Mouse (Mus musculus) ES-E14 (cell line): ENCODE results near the gene Slc4a4.

ENCODE experiments used
- HCFC1 ChIP-seq: IDR thresholded peaks from 2 replicates; pipeline ENCODE4 v1.6.1; 2012; ENCODE audit warnings: low read length, inconsistent platforms, borderline replicate concordance; ENCODE audit not compliant: insufficient read depth
- ZC3H11A ChIP-seq: IDR thresholded peaks from 2 replicates; pipeline ENCODE4 v1.6.1; 2012; ENCODE audit warnings: low read depth, mild to moderate bottlenecking, inconsistent platforms, low read length, borderline replicate concordance

DNA sequence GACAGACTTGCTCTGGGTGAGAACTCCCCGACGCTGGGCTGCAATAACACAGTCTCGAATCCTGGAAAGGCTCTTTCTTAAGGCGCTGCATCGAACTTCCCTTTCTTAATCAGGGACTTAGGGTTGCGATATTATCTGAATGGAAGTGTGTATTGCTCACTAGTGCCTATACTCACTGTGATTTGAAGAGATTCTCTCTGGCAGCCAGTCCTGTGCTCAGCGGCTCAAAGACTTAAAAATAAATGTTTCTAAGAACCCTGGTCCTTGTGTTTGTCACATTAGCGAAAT is 1.7 kb downstream of the Slc4a4 start:
- TF ChIP-seq HCFC1 (no peak), ZC3H11A (no peak)
